Mouse (Mus musculus) testis, adult 2 months (tissue): Measurements from ENCODE around the gene Med12l.

Source experiments
- CTCF ChIP-seq: fragments of 200-500 bp; IDR thresholded peaks from 2 replicates; pipeline ENCODE4 v1.5.1; 2012; ENCODE audit warnings: low read depth, mild to moderate bottlenecking, inconsistent platforms, low read length, moderate library complexity; ENCODE audit not compliant: control insufficient read depth, insufficient read depth, insufficient replicate concordance
- POLR2A ChIP-seq: fragments of 200-500 bp; IDR thresholded peaks from 2 replicates; pipeline ENCODE4 v1.6.1; 2012; ENCODE audit warnings: low read depth, mild to moderate bottlenecking, inconsistent platforms, low read length, moderate library complexity; ENCODE audit not compliant: control insufficient read depth

DNA sequence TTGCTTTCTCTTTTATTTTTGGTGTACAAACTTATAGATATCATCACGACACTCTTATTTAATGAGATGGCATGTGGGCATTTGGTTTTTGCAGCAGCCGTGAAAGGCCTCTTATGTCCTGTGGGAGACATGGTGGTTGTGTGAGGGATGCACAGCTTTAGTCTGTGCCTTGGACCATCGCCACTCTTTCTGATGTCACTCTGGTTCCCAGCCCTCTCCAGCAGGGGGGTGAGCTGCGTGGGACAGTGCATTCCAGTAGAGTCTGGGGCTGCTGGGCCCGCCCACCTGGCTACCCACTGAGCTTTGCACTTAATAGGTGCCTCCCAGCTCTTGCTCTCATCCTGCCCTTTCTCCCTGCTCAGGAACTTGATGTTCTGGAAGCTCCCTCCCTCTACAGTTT, 175.5 kb downstream of the Med12l start:
- TF ChIP-seq CTCF (no peak), POLR2A (no peak)
